Mouse (Mus musculus) G1E-ER4 (cell line): ENCODE measurements around the gene Cand1. TPM values are rescaled to one million over a fixed set of nuclear protein-coding genes. Genes with fewer than 3 reads are reported as not detected.

Source experiments
- GATA1 ChIP-seq: IDR thresholded peaks from one replicate; pipeline ENCODE4 v1.8.0; 2012; ENCODE audit warnings: low read length, inconsistent platforms
- polyA plus RNA-seq: library from polyadenylated mRNA; stranded (reverse); fragments of >175 nt; gene quantifications from 2 replicates; pipeline ENCODE4 v1.2.3, GENCODE M21; 2012

The Cand1 gene
- polyA plus RNA-seq, result 35.1 and 42.7 TPM in 2 replicates

DNA sequence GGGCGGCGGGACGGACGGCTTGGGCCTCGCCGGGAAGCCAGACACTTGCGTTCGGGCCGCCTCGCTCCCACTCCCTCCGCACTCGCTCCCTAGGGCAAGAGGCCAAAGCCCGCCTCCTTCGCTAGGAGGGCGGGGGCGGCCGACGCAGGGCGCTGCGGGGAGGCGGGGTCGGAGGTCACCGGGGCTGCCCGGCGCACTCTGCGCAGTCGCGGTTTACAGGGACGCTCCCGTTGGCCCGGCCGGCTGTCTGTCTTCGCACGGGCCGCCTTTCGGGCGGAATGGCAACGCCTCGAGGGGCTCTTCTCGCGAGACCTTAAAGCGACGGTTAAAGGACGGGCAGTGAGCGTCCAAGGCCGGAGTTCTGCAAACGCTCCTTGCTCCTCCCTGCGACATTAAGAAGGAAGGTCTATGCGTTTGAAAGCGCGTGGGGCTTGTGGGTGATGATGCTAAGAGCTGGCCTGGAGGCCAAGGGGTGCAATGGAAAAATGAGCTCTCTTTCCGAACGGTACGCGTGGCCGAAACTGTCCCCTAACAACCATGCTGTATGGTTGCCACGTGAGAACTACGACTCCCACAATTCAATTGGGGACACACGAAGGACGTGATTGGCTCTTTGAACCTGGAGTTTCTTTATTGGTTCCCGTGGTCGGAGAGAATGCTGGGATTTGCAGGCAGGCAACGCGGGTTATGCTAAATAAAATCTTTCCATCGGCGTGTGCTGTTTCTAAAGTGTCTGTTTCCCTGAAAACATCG, at the start of gene Cand1:
Gene Cand1 (minus strand): TSS at position 87 of the 753 bp plus-strand sequence.
- no peak for TF ChIP-seq GATA1

- TF ChIP-seq GATA1, result no peak
Measured at GRCm38 (mm10) chr10:119278871-119279270, 39.0 kb upstream of the Cand1 start.

- TF ChIP-seq GATA1, result no peak
Measured at GRCm38 (mm10) chr10:119274333-119274732, 34.5 kb upstream of the Cand1 start.

GRCm38 (mm10) chr10:119272536-119272935, 32.7 kb upstream of the Cand1 start:
- TF ChIP-seq GATA1, result no peak

GRCm38 (mm10) chr10:119272005-119272404, 32.1 kb upstream of the Cand1 start:
- no peak for TF ChIP-seq GATA1

GRCm38 (mm10) chr10:119271101-119271500, 31.2 kb upstream of the Cand1 start:
- no peak for TF ChIP-seq GATA1

- no peak for TF ChIP-seq GATA1
Measured at GRCm38 (mm10) chr10:119270384-119270985, 30.6 kb upstream of the Cand1 start.

DNA sequence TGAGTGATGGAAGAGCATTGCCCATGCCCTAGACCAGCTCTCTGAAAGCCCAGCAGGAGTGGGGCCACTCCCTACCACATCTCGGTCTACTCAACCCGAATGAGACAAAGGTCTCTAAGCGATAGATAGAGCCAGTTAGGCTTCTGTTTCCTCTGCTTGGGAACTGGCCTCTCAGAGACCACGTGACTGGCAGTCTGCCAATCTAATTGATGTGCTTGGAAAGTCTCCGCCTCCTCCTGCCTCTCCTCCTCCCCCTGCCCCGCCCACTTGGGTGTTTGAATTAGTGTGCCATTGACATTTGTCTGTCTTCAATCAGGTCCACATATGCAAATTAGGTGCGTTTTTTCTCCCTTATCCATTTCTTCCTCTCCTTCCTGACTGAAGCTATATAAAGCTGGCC, 24.9 kb upstream of the Cand1 start:
- TF ChIP-seq GATA1, result no peak

DNA sequence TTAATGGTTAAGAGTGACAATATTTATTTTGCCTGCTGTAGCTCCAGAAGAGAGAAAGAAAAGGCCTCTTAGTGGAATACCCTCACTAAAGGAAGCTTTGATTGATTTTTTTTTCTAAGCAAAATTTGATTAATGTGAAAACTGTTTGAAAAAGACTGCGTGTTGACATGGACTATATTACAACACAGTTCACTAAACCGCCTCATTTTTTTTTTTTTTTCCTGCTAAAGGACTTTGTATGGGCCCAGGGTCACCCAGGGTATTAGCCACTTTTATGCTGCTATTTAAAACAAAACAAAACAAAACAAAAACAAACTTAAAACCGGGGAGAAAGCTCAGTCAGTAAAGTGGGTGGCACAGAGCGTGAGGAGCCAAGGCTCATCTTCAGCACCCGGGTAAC, 23.0 kb upstream of the Cand1 start:
- TF ChIP-seq GATA1, result no peak

- no peak for TF ChIP-seq GATA1
Measured at GRCm38 (mm10) chr10:119257876-119258275, 18.0 kb upstream of the Cand1 start.

DNA sequence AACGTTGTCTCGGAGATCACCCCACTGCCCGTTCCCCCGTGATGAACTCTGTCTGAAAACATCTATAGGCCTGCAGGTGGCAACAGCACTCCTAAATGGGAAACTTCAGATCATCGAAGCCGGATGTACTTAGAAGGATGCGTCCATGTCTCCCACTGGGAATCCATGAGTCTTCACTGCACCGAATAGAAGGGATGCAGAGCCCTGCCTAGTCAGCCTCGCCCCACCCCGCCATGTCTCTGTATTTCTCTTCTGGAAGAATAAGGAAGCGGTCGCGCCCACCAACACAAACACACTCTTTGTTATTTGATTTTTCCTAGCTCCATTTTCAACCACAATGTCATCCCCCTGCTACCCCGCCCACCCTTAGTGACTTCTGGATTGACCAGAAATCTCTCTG, 4.3 kb upstream of the Cand1 start:
- TF ChIP-seq GATA1, result no peak

DNA sequence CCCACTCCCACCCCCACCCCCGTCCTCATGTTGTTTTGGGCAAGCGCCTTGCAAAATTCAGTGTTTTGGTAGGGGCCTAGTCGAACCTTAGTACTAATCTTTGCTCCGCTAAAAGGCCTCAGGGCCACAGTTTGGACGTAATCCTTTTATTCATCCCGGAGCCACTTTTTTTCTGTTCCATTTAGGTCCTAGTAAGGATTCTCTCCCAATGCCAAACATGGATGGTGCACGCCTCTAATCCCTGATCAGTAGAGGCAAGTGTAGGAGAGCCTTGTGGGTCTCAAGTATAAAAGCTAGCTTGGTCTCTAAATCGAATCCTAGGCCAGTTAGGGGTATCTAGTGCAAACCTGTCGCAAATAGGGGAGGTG, 851 bp upstream of the Cand1 start:
- no peak for TF ChIP-seq GATA1

DNA sequence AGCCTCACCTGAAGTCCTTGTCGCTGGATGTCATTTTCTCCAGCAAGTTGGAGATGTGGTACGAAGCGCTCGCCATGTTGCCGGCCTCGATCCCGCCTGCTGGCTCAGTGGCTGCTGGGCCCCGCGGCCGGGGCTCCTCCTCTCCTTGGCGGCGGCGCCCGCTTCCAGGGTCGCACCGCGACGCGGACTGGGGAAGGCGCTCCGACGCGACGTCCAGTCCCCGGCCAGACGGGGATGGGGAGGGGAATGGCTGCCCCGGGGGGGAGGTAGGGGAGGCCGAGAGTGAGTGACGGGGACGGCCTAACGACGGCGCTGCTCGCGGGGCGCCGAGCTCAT, 254 bp downstream of the Cand1 start:
- no peak for TF ChIP-seq GATA1

DNA sequence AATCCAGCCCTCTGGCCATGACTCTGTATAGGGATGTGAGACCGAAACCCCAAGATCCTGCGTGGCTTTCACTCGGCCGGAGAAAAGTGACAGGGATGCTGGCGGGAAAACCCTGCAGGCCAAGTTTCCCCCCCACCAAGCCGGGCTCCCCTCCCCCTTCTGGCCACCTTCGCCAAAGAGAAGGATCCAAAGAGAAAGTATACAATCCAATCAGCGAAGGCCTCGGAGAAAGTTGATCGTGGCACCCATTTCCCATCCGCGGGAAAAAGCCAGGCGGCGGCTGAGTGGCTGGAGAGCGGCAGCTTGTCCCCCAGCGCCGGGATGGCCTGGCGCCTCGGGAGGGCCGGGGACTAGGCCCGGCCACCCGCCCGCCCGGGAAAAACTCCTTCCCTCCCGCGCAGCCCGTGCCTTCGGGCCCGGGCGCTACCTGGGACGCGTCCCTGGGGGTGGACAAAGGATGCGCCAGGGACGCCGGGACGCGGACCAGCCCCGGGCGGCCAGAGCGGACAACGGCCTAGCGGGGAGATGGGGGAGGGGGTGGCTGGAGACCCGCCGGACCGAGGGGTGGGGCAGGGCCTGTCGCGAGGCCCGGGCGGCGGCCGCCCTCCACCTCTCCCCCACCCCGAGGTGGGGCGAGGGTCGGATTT, 747 bp downstream of the Cand1 start:
- no peak for TF ChIP-seq GATA1

DNA sequence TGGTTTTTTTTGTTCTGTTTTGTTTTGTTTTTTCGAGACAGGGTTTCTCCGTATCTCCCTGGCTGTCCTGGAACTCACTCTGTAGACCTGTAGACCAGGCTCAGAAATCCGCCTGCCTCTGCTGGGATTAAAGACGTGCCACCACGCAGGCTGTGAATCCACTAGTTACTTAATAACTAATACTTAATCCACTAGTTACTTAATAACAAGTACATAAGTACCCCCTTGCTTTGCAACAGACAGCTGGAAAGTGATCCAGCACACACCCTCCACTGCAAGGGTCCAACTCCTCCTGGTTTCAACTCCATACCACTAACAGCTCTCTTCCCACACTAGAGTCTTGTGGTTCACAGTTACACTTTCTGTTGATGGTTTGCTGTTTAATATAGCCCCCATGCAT, 8.3 kb downstream of the Cand1 start:
- no peak for TF ChIP-seq GATA1

GRCm38 (mm10) chr10:119230703-119231102, 9.2 kb downstream of the Cand1 start:
- TF ChIP-seq GATA1, result no peak
